Mouse (Mus musculus): Measurements from ENCODE around the gene Upb1.

DNA sequence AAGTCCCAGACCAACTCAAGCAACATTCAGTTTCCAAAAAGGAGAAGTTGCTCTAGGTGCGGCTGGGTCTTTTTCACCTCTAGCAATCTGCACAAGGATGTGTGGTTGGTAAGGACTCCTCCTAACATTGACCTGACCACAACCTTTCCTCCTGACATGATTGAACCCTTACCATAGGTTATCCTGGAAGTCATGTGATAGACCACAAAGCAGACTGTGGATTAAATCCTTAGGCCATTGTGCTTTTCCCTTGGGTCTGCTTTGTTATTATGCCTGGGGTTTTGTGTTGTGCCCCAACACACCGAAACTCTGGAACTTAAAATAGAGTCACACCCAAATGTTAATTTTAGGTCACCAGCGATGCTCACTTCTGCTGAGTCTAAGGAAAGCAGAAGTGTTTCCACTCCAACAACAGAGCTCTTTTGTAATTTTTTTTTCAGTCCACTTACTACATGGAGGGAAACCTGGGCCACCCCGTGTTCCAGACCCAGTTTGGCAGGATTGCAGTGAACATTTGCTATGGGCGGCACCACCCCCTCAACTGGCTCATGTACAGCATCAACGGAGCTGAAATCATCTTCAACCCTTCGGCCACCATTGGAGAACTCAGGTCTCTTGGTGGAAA lies 28.7 kb downstream of the Upb1 start:
- TF ChIP-seq POLR2A (IDR thresholded peaks at IDR 0.05; ENCODE audit: borderline replicate concordance, control insufficient read depth, low read depth, low read length) (no peak), CTCF (IDR thresholded peaks at IDR 0.05; ENCODE audit: control insufficient read depth, insufficient read depth, low read length) (no peak)
